Mouse (Mus musculus): ENCODE data around the gene Brms1. TPM values are rescaled to one million over a fixed set of nuclear protein-coding genes. Genes with fewer than 3 reads are reported as not detected.

The Brms1 gene
- polyA plus RNA-seq, 1 experiment from 2014 or later = 44.1 TPM

- Histone ChIP-seq H3K9ac (ENCODE audit: low read depth, low read length) (no peak overlapping the region), H3K4me3 (ENCODE audit: low read length) (no peak overlapping the region), H3K4me1 (ENCODE audit: control insufficient read depth, insufficient read depth, low read length) (peaks cover 25% of the 10 kb centered on the region), H3K9me3 (ENCODE audit: control insufficient read depth, low read length) (no peaks in the 10 kb centered on the region), H3K27ac (ENCODE audit: low read length) (no peak overlapping the region), H3K27me3 (replicated peaks; ENCODE audit: control insufficient read depth, insufficient read depth, low read length) (no peaks in the 10 kb centered on the region), H3K4me2 (ENCODE audit: low read depth, low read length) (no peak overlapping the region), H3K36me3 (ENCODE audit: control insufficient read depth, insufficient read depth, low read length) (peaks cover 2% of the 10 kb centered on the region)
- 88% methylated on average over 10 of the region's 10 CpGs for WGBS
- ATAC-seq = no peak
Measured at GRCm38 (mm10) chr19:5092083-5092482, 50.9 kb downstream of the Brms1 start.

- Histone ChIP-seq H3K4me1 (ENCODE audit: control insufficient read depth, insufficient read depth, low read length) (peaks cover 31% of the 10 kb centered on the region), H3K36me3 (ENCODE audit: control insufficient read depth, insufficient read depth, low read length) (peaks cover 2% of the 10 kb centered on the region), H3K27ac (ENCODE audit: low read length) (no peak overlapping the region), H3K9ac (ENCODE audit: low read depth, low read length) (no peak overlapping the region; the same call in 1 of the 2 replicates), H3K4me3 (ENCODE audit: low read length) (no peak overlapping the region), H3K27me3 (replicated peaks; ENCODE audit: control insufficient read depth, insufficient read depth, low read length) (no peaks in the 10 kb centered on the region), H3K4me2 (ENCODE audit: low read depth, low read length) (no peak overlapping the region), H3K9me3 (ENCODE audit: control insufficient read depth, low read length) (no peaks in the 10 kb centered on the region)
- 70% methylated on average over 12 of the region's 12 CpGs for WGBS
- no peak for ATAC-seq
Measured at GRCm38 (mm10) chr19:5093481-5094242, 52.5 kb downstream of the Brms1 start.

DNA sequence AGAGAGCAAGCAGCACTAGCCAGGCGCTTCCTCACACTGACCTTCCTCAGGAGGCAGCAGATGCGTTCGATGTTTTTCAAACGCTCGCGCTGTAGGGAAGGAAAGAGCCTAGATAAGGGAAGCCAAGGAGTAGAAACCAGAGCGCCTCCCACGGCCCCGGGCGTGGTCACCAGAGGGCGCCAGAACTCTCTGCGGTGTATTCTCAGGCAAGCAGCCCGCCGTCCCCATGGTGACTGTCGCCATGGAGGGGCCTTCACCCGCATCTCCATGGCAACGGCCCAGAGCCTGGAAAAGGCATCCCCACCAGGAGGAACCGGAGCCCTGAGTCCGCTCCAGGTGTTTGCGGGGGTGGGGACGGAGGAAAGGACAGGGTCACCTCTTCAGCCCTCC is 53.1 kb downstream of the Brms1 start:
- peaks cover 30% of the 10 kb centered on the region for H3K4me1 ChIP-seq (ENCODE audit: control insufficient read depth, insufficient read depth, low read length)
- peak; percentile 70 for ATAC-seq
- WGBS = under 1% methylated on average over 21 of the region's 21 CpGs

GRCm38 (mm10) chr19:5094746-5095417 is 53.7 kb downstream of the Brms1 start:
- Histone ChIP-seq H3K4me1 (ENCODE audit: control insufficient read depth, insufficient read depth, low read length) (peaks cover 27% of the 10 kb centered on the region), H3K36me3 (ENCODE audit: control insufficient read depth, insufficient read depth, low read length) (peaks cover 2% of the 10 kb centered on the region), H3K4me3 (ENCODE audit: low read length) (no peak overlapping the region), H3K4me2 (ENCODE audit: low read depth, low read length) (no peak overlapping the region), H3K9ac (ENCODE audit: low read depth, low read length) (no peak overlapping the region), H3K27me3 (replicated peaks; ENCODE audit: control insufficient read depth, insufficient read depth, low read length) (no peaks in the 10 kb centered on the region), H3K27ac (ENCODE audit: low read length) (no peak overlapping the region), H3K9me3 (ENCODE audit: control insufficient read depth, low read length) (no peaks in the 10 kb centered on the region)
- no peak; the same call in 1 of the 2 replicates for ATAC-seq
- WGBS = 43% methylated on average over 11 of the region's 11 CpGs

More for the DNA sequence above, 53.1 kb downstream of the Brms1 start:
- H3K4me2 ChIP-seq (ENCODE audit: low read depth, low read length) = no peak overlapping the region
- H3K4me3 ChIP-seq (ENCODE audit: low read length) = no peak overlapping the region
- H3K27me3 ChIP-seq (replicated peaks; ENCODE audit: control insufficient read depth, insufficient read depth, low read length) = no peaks in the 10 kb centered on the region
- H3K27ac ChIP-seq (ENCODE audit: low read length) = no peak overlapping the region
- peaks cover 2% of the 10 kb centered on the region for H3K36me3 ChIP-seq (ENCODE audit: control insufficient read depth, insufficient read depth, low read length)
- no peak overlapping the region for H3K9ac ChIP-seq (ENCODE audit: low read depth, low read length)
- no peaks in the 10 kb centered on the region for H3K9me3 ChIP-seq (ENCODE audit: control insufficient read depth, low read length)

DNA sequence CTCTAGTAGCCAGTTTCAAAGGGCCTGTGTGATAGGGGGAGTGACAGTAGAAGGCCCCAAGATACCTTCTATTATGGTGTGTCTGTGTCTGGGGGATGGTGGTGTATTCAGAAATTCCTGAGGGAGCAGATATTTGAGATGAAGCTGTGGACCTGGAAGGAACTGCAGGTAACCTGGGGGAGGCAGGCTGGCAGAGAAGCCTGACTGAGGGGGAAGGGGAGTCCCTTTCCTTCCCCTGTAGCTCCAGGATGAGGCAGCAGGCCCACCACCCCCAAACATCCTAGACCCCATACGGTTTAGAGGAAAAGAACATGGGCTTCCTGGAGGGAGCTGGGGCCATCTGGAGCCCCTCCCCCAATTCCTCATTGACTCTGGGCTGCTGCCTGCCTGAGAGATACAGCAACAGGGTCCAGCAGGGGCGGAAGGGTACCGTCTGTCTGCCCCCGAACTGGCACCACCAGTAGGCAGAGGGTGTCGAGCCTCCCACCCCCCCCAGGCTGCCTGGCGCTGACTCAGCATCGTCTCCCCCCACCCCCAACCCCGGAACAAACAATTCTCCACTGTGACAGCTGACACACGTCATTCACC is 54.8 kb downstream of the Brms1 start:
- Histone ChIP-seq H3K27me3 (replicated peaks; ENCODE audit: control insufficient read depth, insufficient read depth, low read length) (no peaks in the 10 kb centered on the region), H3K4me2 (ENCODE audit: low read depth, low read length) (no peak overlapping the region), H3K9me3 (ENCODE audit: control insufficient read depth, low read length) (no peaks in the 10 kb centered on the region), H3K4me3 (ENCODE audit: low read length) (no peak overlapping the region), H3K9ac (ENCODE audit: low read depth, low read length) (peak overlapping the region; percentile 39; the same call in 1 of the 2 replicates), H3K4me1 (ENCODE audit: control insufficient read depth, insufficient read depth, low read length) (peaks cover 27% of the 10 kb centered on the region), H3K36me3 (ENCODE audit: control insufficient read depth, insufficient read depth, low read length) (peaks cover 8% of the 10 kb centered on the region), H3K27ac (ENCODE audit: low read length) (no peak overlapping the region)
- ATAC-seq = no peak
- 14% methylated on average over 9 of the region's 9 CpGs for WGBS

DNA sequence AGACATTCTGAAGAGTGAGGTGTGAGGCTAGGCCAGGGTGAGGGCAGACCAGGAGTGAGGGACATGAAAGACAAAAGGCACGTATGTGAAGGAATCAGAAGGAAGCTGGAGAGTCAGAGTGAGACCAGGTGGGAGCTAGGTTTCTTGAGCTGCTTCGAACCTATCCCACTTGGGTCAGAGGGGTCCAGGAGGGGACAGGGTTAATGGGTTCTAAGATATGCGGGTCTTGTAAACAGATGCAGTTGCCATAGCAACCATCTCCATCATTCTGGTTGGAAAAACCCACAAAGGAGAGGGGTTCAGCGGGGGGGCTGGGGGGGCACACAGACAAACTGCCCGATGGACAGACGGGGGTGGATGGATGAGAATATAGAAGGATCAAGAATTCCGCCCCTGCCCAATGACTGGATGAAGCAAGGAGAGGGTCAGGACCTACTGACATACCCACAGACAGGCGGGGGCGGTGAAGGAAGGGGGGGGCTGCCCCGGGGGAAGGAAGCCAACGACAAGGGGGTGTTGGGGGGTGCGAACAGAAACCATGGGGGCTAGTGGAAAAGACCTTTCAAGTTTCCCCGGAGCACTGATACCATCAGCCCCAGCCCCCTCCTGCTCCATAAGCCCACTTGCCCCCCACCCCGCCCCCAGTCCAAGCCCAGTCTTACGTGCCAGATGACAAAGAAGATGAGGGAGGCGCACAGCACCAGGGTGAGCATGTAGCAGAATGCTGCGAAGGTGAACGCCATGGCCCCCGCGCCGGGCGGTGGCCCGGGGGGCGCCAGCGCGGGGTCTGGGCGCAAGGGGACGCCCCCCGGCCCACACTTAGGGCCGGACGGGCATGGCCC is 56.6 kb downstream of the Brms1 start:
- Histone ChIP-seq H3K4me2 (ENCODE audit: low read depth, low read length) (peak overlapping the region; percentile 100), H3K4me3 (ENCODE audit: low read length) (peak overlapping the region; percentile 61), H3K9ac (ENCODE audit: low read depth, low read length) (peak overlapping the region; percentile 78), H3K27me3 (replicated peaks; ENCODE audit: control insufficient read depth, insufficient read depth, low read length) (no peaks in the 10 kb centered on the region), H3K4me1 (ENCODE audit: control insufficient read depth, insufficient read depth, low read length) (peaks cover 27% of the 10 kb centered on the region), H3K9me3 (ENCODE audit: control insufficient read depth, low read length) (no peaks in the 10 kb centered on the region), H3K36me3 (ENCODE audit: control insufficient read depth, insufficient read depth, low read length) (peaks cover 17% of the 10 kb centered on the region), H3K27ac (ENCODE audit: low read length) (no peak overlapping the region)
- WGBS = 4% methylated on average over 20 of the region's 31 CpGs
- ATAC-seq = peak; percentile 6; the same call in 1 of the 2 replicates

DNA sequence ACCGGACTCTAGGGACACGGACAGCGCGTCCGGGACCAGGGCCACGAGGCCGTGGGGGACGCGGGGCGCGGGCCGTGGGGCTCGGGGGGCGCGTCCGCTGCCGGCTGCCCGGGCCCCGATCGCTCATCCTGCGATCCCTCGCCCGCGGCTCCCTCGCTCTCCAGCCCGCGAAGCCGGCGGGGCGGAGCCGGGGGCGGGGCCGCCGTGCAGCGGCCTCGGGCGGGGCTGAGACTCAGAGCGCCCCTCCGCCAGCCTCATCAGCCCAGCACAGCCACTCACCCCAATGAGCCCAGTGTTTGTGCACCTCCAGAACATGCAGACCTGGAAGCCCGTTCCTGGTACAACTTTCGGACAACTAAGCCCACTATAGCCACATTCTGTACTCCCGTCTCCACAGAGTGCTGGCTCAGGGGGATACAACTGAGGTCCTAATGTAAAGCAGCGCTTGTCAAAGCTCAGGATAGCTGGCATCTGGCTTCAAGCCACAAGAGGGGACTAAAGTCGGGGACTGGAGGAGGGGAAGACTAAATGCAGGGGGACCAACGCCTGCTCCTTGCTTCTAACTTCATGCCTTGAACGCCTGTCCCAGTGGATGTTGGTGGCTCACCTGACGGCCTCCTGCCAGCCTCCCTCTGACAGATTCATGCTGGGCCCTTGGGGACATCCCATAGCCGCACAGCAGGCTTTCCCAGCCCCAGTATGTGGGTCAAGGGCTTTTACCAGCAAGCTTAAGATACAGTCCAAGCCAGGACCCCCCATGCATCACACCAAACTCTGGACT is 57.4 kb downstream of the Brms1 start, which contains the start of gene Cnih2:
Gene Cnih2, minus strand, starts transcription at position 159 of the 781 bp plus-strand sequence.
- Histone ChIP-seq H3K4me3 (ENCODE audit: low read length) (peak within 1 kb of the TSS; percentile 61), H3K27me3 (replicated peaks; ENCODE audit: control insufficient read depth, insufficient read depth, low read length) (no peaks in the 10 kb centered on the region), H3K36me3 (ENCODE audit: control insufficient read depth, insufficient read depth, low read length) (peaks cover 17% of the 10 kb centered on the region), H3K4me2 (ENCODE audit: low read depth, low read length) (peak within 1 kb of the TSS; percentile 100), H3K4me1 (ENCODE audit: control insufficient read depth, insufficient read depth, low read length) (peaks cover 27% of the 10 kb centered on the region), H3K9ac (ENCODE audit: low read depth, low read length) (peak within 1 kb of the TSS; percentile 78), H3K27ac (ENCODE audit: low read length) (no peak within 1 kb of the TSS), H3K9me3 (ENCODE audit: control insufficient read depth, low read length) (no peaks in the 10 kb centered on the region)
- ATAC-seq = peak; percentile 70
- 5% methylated on average over 40 of the region's 48 CpGs for WGBS
